Mouse (Mus musculus) macrophage (primary cell): ENCODE measurements around the gene Timp4. TPM values are rescaled to one million over a fixed set of nuclear protein-coding genes. Genes with fewer than 3 reads are reported as not detected.
A peak's percentile ranks its signal among the peaks of the same experiment; 100 is the strongest.
"Not testable (repeated sequence)": the region's sequence is repeated elsewhere in the genome, so short reads cannot be mapped to it uniquely, and the experiment has no call there.

ENCODE experiments used
- H3K27ac ChIP-seq: fragments of 350-480 bp; formaldehyde crosslinking; 2 replicates; pipeline ENCODE4 v1.9.0; 2021
- H3K36me3 ChIP-seq: fragments of 350-480 bp; formaldehyde crosslinking; 2 replicates; pipeline ENCODE4 v1.9.0; 2021; ENCODE audit errors: inconsistent target
- H3K4me3 ChIP-seq: fragments of 350-480 bp; formaldehyde crosslinking; 2 replicates; pipeline ENCODE4 v1.9.0; 2021; ENCODE audit errors: inconsistent target
- H3K79me2 ChIP-seq: fragments of 350-480 bp; formaldehyde crosslinking; 2 replicates; pipeline ENCODE4 v1.9.0; 2021; ENCODE audit errors: inconsistent target
- WGBS: methylation state at CpG from one replicate; pipeline ENCODE4 v1.1.7; 2026; ENCODE audit warnings: inconsistent platforms; ENCODE audit not compliant: missing documents; 5-methylcytosine and 5-hydroxymethylcytosine counted together
- polyA plus RNA-seq: library from polyadenylated mRNA; stranded (reverse); fragments of 250-400 nt; gene quantifications from 3 replicates; pipeline ENCODE4 v1.2.4, GENCODE M21; 2018; ENCODE audit warnings: inconsistent platforms

Gene Timp4
- polyA plus RNA-seq, 1 experiment from 2014 or later: not detected

- H3K36me3 ChIP-seq: no peaks in the 10 kb centered on the region
- H3K79me2 ChIP-seq: no peaks in the 10 kb centered on the region
- 92% methylated on average over 3 of the region's 3 CpGs for WGBS
These were observed 19.3 kb upstream of the Timp4 start for GRCm38 (mm10) chr6:115271326-115271725.

DNA sequence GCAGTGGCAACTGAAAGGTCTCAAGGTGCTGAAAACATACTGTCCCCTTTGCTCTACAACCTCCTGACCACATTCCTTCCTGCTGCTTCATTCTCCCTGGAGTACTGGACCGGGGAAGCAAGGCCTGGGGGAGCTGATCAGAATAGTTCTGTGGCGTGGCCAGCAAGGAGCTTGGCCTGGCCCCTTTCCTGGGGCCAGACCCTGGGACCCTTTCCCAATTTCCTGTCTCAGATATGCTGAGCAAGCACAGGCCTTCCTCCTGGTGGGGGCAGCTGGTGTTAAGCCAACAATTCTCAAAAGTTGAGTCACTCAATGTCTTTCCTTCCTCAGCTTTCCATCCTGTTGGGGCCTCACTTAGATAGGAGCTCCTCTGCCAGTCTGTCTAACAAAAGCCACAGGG is 18.1 kb upstream of the Timp4 start:
- 60% methylated on average over 2 of the region's 2 CpGs for WGBS
- Histone ChIP-seq H3K27ac (0 out of 2 replicates have a peak overlapping the region, but pooled peaks have one; percentile 5), H3K4me3 (no peak overlapping the region), H3K36me3 (no peaks in the 10 kb centered on the region), H3K79me2 (no peaks in the 10 kb centered on the region)

More at GRCm38 (mm10) chr6:115271326-115271725, 19.3 kb upstream of the Timp4 start:
- no peak overlapping the region for H3K4me3 ChIP-seq
- no peak overlapping the region for H3K27ac ChIP-seq

- 0 out of 2 replicates have a peak overlapping the region, but pooled peaks have one; percentile 5 for H3K27ac ChIP-seq
- no peaks in the 10 kb centered on the region for H3K36me3 ChIP-seq
- 89% methylated on average over 5 of the region's 5 CpGs for WGBS
- H3K4me3 ChIP-seq: no peak overlapping the region
- H3K79me2 ChIP-seq: no peaks in the 10 kb centered on the region
These were observed 17.6 kb upstream of the Timp4 start for GRCm38 (mm10) chr6:115269561-115269960.

GRCm38 (mm10) chr6:115268551-115269385 is 16.8 kb upstream of the Timp4 start:
- H3K36me3 ChIP-seq: no peaks in the 10 kb centered on the region
- no peak overlapping the region for H3K4me3 ChIP-seq
- H3K27ac ChIP-seq: no peak overlapping the region
- no peaks in the 10 kb centered on the region for H3K79me2 ChIP-seq
- 97% methylated on average over 10 of the region's 10 CpGs for WGBS

DNA sequence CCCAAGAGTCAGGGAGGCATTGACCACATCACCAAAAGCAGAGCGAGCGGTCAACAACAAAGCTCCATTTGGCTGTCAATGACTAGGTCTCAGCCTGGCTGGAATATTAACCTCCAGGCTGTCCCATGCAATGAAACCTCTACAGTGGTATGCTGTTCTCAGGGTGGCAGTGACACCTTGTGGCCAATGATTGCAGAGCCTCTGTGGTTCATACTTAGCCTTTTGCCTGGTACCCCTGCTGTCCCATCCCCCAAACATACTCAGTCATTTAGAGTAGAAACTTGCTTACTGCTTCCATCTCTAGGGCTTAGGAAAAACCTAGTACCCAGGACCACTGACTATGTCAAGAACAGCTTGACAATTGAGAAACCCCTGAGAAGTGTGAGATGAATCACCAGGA is 15.9 kb upstream of the Timp4 start:
- Histone ChIP-seq H3K36me3 (no peaks in the 10 kb centered on the region), H3K79me2 (no peaks in the 10 kb centered on the region), H3K4me3 (no peak overlapping the region), H3K27ac (no peak overlapping the region)
- 70% methylated on average over 2 of the region's 2 CpGs for WGBS

- H3K27ac ChIP-seq: no peak overlapping the region
- 79% methylated on average over 5 of the region's 5 CpGs for WGBS
- H3K4me3 ChIP-seq: no peak overlapping the region
- H3K36me3 ChIP-seq: no peaks in the 10 kb centered on the region
- no peaks in the 10 kb centered on the region for H3K79me2 ChIP-seq
These were observed 14.8 kb upstream of the Timp4 start for GRCm38 (mm10) chr6:115266791-115267190.

- WGBS: 98% methylated on average over 3 of the region's 3 CpGs
- Histone ChIP-seq H3K4me3 (no peak overlapping the region), H3K36me3 (no peaks in the 10 kb centered on the region), H3K79me2 (no peaks in the 10 kb centered on the region), H3K27ac (no peak overlapping the region)
These were observed 8.5 kb upstream of the Timp4 start for GRCm38 (mm10) chr6:115260507-115260906.

GRCm38 (mm10) chr6:115255171-115255570 is 3.2 kb upstream of the Timp4 start:
- Histone ChIP-seq H3K4me3 (no peak overlapping the region), H3K79me2 (no peaks in the 10 kb centered on the region), H3K27ac (no peak overlapping the region), H3K36me3 (no peaks in the 10 kb centered on the region)
- WGBS: 96% methylated on average over 3 of the region's 3 CpGs

DNA sequence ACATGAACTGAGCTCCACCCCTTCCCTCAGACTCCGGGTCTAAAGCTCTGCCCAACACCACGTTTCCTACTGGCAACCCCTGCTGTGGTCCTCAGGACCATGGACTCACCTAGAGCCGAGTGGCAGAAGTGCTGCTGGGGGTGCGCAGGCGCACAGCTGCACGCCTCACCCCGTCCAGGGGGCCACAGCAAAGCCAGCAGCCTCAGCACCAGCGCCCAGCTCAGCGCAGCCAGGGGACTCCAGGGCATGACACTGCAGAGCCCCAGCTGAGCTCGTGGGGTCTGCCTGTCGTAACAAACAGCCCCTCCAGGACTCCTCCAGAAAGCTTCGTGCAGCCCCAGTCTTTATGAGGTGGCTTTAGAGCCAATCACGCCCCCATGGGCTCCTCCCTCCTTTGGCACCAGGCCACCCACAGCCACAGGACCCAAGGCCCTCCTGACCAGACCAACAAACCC is 447 bp downstream of the Timp4 start:
- Histone ChIP-seq H3K27ac (no peak overlapping the region), H3K79me2 (no peaks in the 10 kb centered on the region), H3K36me3 (no peaks in the 10 kb centered on the region), H3K4me3 (no peak overlapping the region)
- WGBS: 24% methylated on average over 13 of the region's 13 CpGs

DNA sequence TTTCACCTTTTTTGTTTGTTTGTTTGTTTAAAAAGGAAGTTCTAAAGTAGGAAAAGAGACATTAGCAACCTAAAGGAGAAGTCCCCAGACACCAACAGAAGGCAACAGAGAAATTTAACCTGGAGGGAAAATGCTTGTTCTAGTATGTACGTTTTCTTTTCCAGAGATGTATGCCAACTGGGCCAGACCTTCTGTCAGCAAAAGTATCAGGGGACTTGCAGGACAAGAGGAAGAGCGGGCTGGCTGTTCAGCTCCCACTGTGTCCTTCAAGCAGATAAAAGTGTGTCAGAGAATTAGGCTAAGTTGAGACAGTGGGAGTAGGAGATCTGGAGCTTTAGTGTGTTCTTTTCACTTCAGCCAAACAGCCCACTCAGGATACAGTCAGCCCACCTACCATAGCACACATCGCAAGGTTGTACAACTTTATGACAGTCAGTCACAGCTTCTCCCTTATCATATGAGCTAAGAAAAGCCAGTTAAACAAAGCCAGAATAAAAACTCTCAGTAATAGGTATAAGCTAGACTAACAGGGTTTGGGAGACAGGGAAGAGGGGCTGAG is 6.4 kb downstream of the Timp4 start:
- 98% methylated on average over 3 of the region's 3 CpGs for WGBS
- no peaks in the 10 kb centered on the region for H3K36me3 ChIP-seq
- H3K27ac ChIP-seq: no peak overlapping the region
- no peaks in the 10 kb centered on the region for H3K79me2 ChIP-seq
- H3K4me3 ChIP-seq: no peak overlapping the region

DNA sequence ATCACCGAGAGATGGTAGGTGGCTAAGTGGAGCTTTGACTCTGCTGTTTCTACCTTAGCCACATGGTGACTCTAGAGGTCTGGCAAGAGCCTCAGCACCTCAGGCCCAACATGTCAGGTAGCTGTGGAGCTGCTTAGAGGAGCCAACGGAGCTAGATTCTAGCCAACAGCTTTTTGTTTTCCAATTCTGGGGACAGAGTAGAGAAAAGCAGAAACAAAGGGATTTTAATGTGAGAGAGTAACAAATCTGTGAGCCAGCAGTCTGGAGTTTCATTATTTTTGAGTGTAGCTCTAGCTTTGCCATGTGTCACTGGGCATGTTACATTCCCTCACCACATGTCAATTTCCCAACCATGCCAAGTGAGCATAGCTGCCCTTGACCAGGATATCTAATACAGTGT is 7.8 kb downstream of the Timp4 start:
- H3K36me3 ChIP-seq: no peaks in the 10 kb centered on the region
- no peak overlapping the region for H3K4me3 ChIP-seq
- H3K27ac ChIP-seq: no peak overlapping the region
- no peaks in the 10 kb centered on the region for H3K79me2 ChIP-seq
- WGBS: 81% methylated on average over 2 of the region's 2 CpGs

GRCm38 (mm10) chr6:115241939-115242338 is 10.1 kb downstream of the Timp4 start:
- Histone ChIP-seq H3K4me3 (no peak overlapping the region), H3K27ac (no peak overlapping the region), H3K79me2 (no peaks in the 10 kb centered on the region), H3K36me3 (no peaks in the 10 kb centered on the region)
- WGBS: 98% methylated on average over 3 of the region's 3 CpGs

GRCm38 (mm10) chr6:115241131-115241699 is 10.8 kb downstream of the Timp4 start:
- Histone ChIP-seq H3K36me3 (no peaks in the 10 kb centered on the region), H3K27ac (no peak overlapping the region), H3K4me3 (no peak overlapping the region), H3K79me2 (no peaks in the 10 kb centered on the region)
- WGBS: 94% methylated on average over 3 of the region's 3 CpGs

DNA sequence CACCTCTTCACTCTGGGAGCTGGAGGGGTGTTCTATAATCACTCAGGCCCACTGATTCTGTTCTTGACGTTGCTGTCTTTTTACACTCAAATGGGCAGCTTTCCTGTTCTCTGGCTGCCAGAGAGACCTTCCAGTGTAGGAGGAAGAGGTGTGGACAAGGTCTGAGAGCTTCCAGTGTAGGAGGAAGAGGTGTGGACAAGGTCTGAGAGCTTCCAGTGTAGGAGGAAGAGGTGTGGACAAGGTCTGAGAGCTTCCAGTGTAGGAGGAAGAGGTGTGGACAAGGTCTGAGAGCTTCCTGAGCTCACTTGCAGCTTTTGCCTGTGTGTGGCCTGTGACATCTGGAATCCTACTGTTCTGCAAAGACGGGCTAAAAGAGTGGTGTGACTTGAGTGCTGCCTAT is 11.6 kb downstream of the Timp4 start:
- not testable (repeated sequence) for H3K36me3 ChIP-seq, H3K79me2 ChIP-seq, H3K27ac ChIP-seq, H3K4me3 ChIP-seq
- WGBS: 42% methylated on average over 2 of the region's 2 CpGs

- WGBS: 94% methylated on average over 7 of the region's 7 CpGs
- Histone ChIP-seq H3K27ac (no peak overlapping the region), H3K79me2 (no peaks in the 10 kb centered on the region)
These were observed 12.7 kb downstream of the Timp4 start for GRCm38 (mm10) chr6:115239335-115239734.

More at GRCm38 (mm10) chr6:115239335-115239734, 12.7 kb downstream of the Timp4 start:
- Histone ChIP-seq H3K4me3 (no peak overlapping the region), H3K36me3 (no peaks in the 10 kb centered on the region)
